Mouse (Mus musculus) cerebellum, postnatal 4 days (tissue): ENCODE results near the gene Mier2.

Experiments used
- DNase-seq, 2 experiments: peaks; one replicate each; pipeline ENCODE4 v3.0.0; 2022; ENCODE audit warnings: low spot score in 2 of 2, mixed read lengths in 1 of 2

Mier2 gene

DNA sequence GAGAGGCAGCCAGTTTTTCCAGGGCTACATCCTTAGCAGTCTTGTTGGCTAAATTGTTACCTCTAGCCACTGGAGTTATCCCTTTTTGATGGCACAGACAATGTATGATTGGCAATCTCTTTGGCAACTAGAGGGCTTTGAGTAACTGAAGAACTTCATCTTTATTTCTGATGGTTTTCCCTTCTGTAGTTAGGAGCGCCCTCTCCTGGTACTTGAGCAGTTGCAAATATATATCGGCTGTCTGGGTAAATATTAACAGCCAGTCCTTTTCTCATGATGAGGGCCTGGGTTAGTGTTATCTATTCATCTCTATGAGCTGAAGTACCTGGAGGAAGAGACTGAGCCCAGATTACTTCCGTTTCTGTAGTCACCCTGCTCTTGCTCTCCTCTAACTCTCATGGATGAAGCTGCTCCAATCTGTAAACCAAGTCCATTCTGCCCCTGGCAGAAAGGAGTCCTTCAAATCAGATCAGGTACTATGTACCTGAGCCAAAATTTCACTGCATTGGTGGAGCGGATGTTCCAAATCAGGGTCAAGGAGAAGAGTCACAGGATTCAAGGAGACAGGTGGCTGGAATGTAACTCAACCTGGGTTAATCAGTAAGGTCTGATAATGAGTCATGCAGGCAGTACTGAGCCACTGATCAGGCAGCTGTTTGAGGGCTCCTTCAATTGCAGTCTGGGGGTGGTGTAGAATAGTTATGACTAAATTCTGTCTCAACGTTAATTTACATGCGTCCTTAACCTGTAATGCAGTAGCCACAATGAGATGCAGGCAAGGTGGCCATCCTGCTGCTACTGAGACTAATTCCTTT is 52.0 kb downstream of the Mier2 start:
- no peak for DNase-seq

DNA sequence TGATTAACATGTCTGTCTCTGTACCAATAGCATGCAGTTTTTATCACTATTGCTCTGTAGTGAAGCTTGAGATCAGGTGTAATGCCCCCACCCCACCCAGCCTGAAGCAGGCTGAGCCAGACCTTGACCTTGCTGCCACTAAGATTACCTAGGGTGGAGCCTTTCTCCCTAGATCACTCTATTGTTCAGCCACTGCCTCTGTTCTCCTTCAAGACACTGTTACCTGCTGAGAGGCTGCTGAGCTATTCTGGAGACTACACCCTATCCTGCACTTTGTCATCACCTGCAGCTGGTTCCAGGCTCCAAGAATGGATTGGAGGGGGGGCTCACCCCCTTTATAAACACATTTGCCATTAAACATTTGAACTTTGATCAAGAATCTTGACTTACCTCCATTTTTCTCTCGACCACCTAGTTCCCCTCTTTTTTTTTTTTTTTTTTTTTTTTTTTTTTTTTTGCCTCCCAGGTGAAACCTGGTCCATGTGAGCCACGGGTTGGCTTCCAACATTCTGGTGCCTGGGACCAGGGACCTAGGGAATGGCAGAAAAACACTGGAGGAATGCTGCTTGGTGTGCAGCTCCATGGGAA is 58.2 kb downstream of the Mier2 start:
- DNase-seq, result no peak

DNA sequence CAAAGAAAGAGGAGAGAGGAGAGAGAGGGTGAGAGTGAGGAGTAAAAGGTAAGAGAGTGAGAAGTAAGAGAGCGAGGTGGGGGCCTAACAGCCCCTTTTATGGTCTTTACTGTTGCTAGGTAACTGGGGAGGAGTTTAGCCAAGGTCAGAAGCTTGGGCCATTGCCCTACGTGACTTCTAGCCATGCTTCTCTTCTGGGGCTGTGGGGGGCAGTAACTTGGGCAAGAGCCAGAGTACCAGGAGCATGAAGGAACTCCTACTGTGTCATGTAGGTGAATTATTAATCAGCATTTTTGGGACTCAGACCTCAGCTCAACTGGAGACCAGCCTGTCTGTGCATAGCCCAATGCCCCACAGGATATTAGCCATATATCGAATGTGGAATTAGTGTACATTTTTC is 59.1 kb downstream of the Mier2 start:
- DNase-seq, result no peak
